Mouse (Mus musculus): Measurements from ENCODE around the gene Bahcc1.

DNA sequence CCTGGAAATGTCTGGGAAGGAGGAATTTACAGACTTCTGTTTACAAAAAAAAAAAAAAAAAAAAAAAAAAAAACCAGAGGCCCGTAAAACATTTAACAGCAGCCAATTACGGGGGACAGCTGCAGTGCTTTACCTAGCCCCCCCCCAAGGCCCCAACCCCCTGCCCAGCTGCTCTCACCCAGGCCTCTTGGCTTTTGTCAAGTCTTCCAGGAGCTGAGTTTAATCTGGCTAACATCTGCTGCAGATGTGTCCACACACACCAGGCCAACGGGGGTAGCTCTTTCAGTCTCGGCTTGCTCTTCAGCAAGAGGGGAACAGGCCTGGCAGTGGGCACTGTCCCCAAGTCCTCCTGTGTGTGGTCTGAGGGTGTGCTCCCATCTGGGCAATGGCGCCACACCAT, 32.7 kb downstream of the Bahcc1 start:
- TF ChIP-seq CTCF (IDR thresholded peaks at IDR 0.05; ENCODE audit: insufficient read depth, low read depth, low read length) (no peak), POLR2A (IDR thresholded peaks at IDR 0.05; ENCODE audit: insufficient read depth, low read depth, low read length) (no peak)
